8 mouse cellular contexts compared by ENCODE assay signal in the genomic region with DNA sequence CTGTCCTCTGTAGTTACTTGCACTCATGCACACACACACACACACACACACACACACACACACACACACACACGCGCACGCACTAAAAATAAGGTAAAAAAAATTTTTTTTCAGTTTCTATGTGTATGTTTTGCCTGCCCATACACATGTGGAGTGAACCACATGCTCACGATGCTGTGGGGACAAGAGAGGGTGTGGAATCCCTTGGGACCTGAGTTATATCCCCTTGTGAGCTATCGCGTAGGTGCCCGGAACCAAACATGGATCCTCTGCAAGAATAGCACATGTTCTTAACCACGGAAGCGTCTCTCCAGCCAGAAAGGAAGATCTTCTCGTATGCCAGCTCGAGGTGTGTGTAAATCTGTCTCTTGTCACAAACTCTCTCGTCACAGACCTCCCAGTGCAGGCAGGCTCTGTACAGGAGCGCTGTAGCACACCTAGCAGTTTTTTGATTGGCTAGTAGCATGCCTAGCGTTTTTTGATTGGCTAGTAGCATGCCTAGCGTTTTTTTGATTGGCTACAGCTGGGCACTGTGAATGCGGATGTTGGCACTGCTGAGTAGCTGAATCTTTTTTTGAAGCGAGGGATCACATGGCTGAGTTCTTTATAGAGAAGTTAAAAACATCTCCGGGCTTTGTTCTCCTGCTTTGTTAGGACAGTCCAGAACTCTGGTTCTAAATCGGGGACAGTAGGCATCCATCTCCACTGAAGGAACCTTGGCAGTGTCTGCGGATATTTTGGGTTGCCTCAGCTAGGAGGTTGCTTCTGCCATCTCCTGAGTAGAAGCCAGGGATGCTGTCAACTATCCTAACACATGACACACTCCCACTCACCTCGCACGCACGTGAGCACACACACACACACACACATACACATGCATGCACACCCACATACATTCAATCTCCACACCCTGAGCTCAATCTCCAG. TPM values are rescaled to one million over a fixed set of nuclear protein-coding genes. Genes with fewer than 3 reads are reported as not detected.
DNase-seq lines count a peak whose midpoint lies in the region; ATAC-seq and TF ChIP-seq lines count a peak whose summit lies in the region.

No protein-coding gene starts in this region.

- ATAC-seq in forebrain, embryonic 14.5 days: peak; percentile 98
- ATAC-seq in hematopoietic stem cell, adult 5-6 weeks (replicated peaks in 1 of 2; ENCODE audit: insufficient read depth in 1 of 2, low FRiP score in 2 of 2, low TSS enrichment in 1 of 2, low read depth in 1 of 2, poor library complexity in 2 of 2, severe bottlenecking in 2 of 2): peak; percentile 92 to 96
- peak; percentile 97 for ATAC-seq in lung, embryonic 14.5 days (ENCODE audit: insufficient read depth)
- peak; percentile 97 for ATAC-seq in neural tube, embryonic 15.5 days (ENCODE audit: low FRiP score)

- no peaks in the 10 kb centered on the region for H3K9me3 ChIP-seq in forebrain, embryonic 14.5 days (replicated peaks; ENCODE audit: control insufficient read depth, low read length)
- H3K9me3 ChIP-seq in lung, embryonic 14.5 days (ENCODE audit: low read depth, low read length): no peaks in the 10 kb centered on the region
- H3K9me3 ChIP-seq in neural tube, embryonic 15.5 days (replicated peaks): no peaks in the 10 kb centered on the region

- H3K4me1 ChIP-seq in forebrain, embryonic 14.5 days (ENCODE audit: control insufficient read depth, insufficient read depth, low read length): peaks cover 3% of the 10 kb centered on the region; the same call in 1 of the 2 replicates
- H3K4me1 ChIP-seq in lung, embryonic 14.5 days (ENCODE audit: insufficient read depth): no peaks in the 10 kb centered on the region
- H3K4me1 ChIP-seq in neural tube, embryonic 15.5 days: peaks cover 10% of the 10 kb centered on the region

- TF ChIP-seq CTCF in lung, embryonic 14.5 days (IDR thresholded peaks at IDR 0.05; ENCODE audit: low read depth): no peak

- no peak overlapping the region for H3K9ac ChIP-seq in forebrain, embryonic 14.5 days (ENCODE audit: low read length)
- H3K9ac ChIP-seq in lung, embryonic 14.5 days: no peak overlapping the region
- H3K9ac ChIP-seq in neural tube, embryonic 15.5 days (replicated peaks): 0 out of 2 replicates have a peak overlapping the region, but pooled peaks have one; percentile 4

- H3K27ac ChIP-seq in forebrain, embryonic 14.5 days (ENCODE audit: low read depth, low read length): no peak overlapping the region
- H3K27ac ChIP-seq in lung, embryonic 14.5 days (ENCODE audit: low read depth): no peak overlapping the region
- no peak overlapping the region; the same call in none of the 2 replicates for H3K27ac ChIP-seq in neural tube, embryonic 15.5 days (replicated peaks)

- DNase-seq in ES-CJ7 (ENCODE audit: low read depth, low spot score): peak; percentile 54
- peak; percentile 28 for DNase-seq in c-Kit-positive CD71-positive TER-119-positive erythroid progenitor cells, embryonic 14.5 days (ENCODE audit: low spot score)
- peak; percentile 96 for DNase-seq in forebrain, embryonic 14.5 days (ENCODE audit: low spot score)
- peak; percentile 77 for DNase-seq in layer of hippocampus, adult 9-10 months (ENCODE audit: low spot score)
- DNase-seq in lung, embryonic 14.5 days: peak; percentile 95
- DNase-seq in thymus, postnatal 14 days: peak; percentile 84

- 44% methylated on average over 23 of the region's 23 CpGs for WGBS in forebrain, embryonic 14.5 days
- 40% methylated on average over 23 of the region's 23 CpGs for whole genome bisulfite sequencing in lung, embryonic 14.5 days
- WGBS in neural tube, embryonic 15.5 days: 46% methylated on average over 23 of the region's 23 CpGs

- no peaks in the 10 kb centered on the region for H3K36me3 ChIP-seq in forebrain, embryonic 14.5 days (ENCODE audit: control insufficient read depth, insufficient read depth, low read length)
- H3K36me3 ChIP-seq in lung, embryonic 14.5 days (ENCODE audit: insufficient read depth): no peaks in the 10 kb centered on the region
- H3K36me3 ChIP-seq in neural tube, embryonic 15.5 days: no peaks in the 10 kb centered on the region

- peak overlapping the region; percentile 12 for H3K4me3 ChIP-seq in forebrain, embryonic 14.5 days (ENCODE audit: low read depth, low read length)
- peak overlapping the region; percentile 25 for H3K4me3 ChIP-seq in lung, embryonic 14.5 days (ENCODE audit: low read depth, low read length)
- peak overlapping the region; percentile 35 for H3K4me3 ChIP-seq in neural tube, embryonic 15.5 days (replicated peaks)

- H3K27me3 ChIP-seq in forebrain, embryonic 14.5 days (replicated peaks; ENCODE audit: control insufficient read depth, insufficient read depth, low read length): no peaks in the 10 kb centered on the region
- H3K27me3 ChIP-seq in lung, embryonic 14.5 days (ENCODE audit: insufficient read depth, low read length): no peaks in the 10 kb centered on the region; the same call in 1 of the 2 replicates
- H3K27me3 ChIP-seq in neural tube, embryonic 15.5 days (replicated peaks): no peaks in the 10 kb centered on the region

- H3K4me2 ChIP-seq in forebrain, embryonic 14.5 days (ENCODE audit: low read length): peak overlapping the region; percentile 48
- peak overlapping the region; percentile 60 for H3K4me2 ChIP-seq in lung, embryonic 14.5 days
- peak overlapping the region; percentile 58 for H3K4me2 ChIP-seq in neural tube, embryonic 15.5 days

RNA-seq across cellular contexts. Expression of gene Pkdcc, which starts 52.4 kb away (rescaled TPM):
- 6.9 and 9.0 TPM in 2 replicates for polyA plus RNA-seq in forebrain, embryonic 14.5 days (2014; fragmentation: Nextera tagmentation; extraction: Ambion mirVana)
- 0.50 TPM in 1 of 2 replicates, not detected in the other for total RNA-seq in hematopoietic stem cell, adult 5-6 weeks (2017)
- polyA plus RNA-seq in lung, embryonic 14.5 days (2014; fragmentation: Nextera tagmentation; extraction: Ambion mirVana): 21.1 and 25.3 TPM in 2 replicates
- polyA plus RNA-seq in neural tube, embryonic 15.5 days (2015; fragmentation: Nextera tagmentation; extraction: Ambion mirVana): 4.5 and 9.7 TPM in 2 replicates

Comparison
In these comparisons a context has a peak if more than half of its experiments do, and no peak if none do; other contexts are left out.
1. DNase-seq: peak in every context shown above with its lines; median percentile 96 in forebrain, embryonic 14.5 days; 95 in lung, embryonic 14.5 days; 84 in thymus, postnatal 14 days; 77 in layer of hippocampus, adult 9-10 months; 54 in ES-CJ7; 28 in c-Kit-positive CD71-positive TER-119-positive erythroid progenitor cells, embryonic 14.5 days.